Mouse (Mus musculus): ENCODE results near the gene Fes. TPM values are rescaled to one million over a fixed set of nuclear protein-coding genes. Genes with fewer than 3 reads are reported as not detected.

The Fes gene
- total and polyA plus RNA-seq, 2 experiments from 2014 or later, result 3.1 to 4.3 TPM

- H3K9me3 ChIP-seq (ENCODE audit: low read length), result no peaks in the 10 kb centered on the region
- H3K4me3 ChIP-seq (ENCODE audit: low read depth, low read length), result no peak overlapping the region
- no peaks in the 10 kb centered on the region for H3K36me3 ChIP-seq (ENCODE audit: insufficient read depth, low read length)
- TF ChIP-seq CTCF (IDR thresholded peaks at IDR 0.05), result no peak
- no peak overlapping the region for H3K4me2 ChIP-seq (ENCODE audit: low read depth, low read length, poor library complexity, severe bottlenecking)
- no peak overlapping the region for H3K9ac ChIP-seq (replicated peaks; ENCODE audit: low read length, poor library complexity, severe bottlenecking)
- H3K27me3 ChIP-seq (ENCODE audit: insufficient read depth, low read length), result no peaks in the 10 kb centered on the region
- no peak overlapping the region for H3K27ac ChIP-seq (ENCODE audit: low read depth, low read length)
- DNase-seq (ENCODE audit: low spot score) (no peak), ATAC-seq (ENCODE audit: low FRiP score) (no peak)
- WGBS, result 79% methylated on average over 9 of the region's 9 CpGs
- H3K4me1 ChIP-seq (ENCODE audit: insufficient read depth, low read length), result no peaks in the 10 kb centered on the region
These were observed 22.6 kb upstream of the Fes start for GRCm38 (mm10) chr7:80410380-80410779.

GRCm38 (mm10) chr7:80407712-80408111, 20.0 kb upstream of the Fes start:
- Histone ChIP-seq H3K9me3 (ENCODE audit: low read length) (no peaks in the 10 kb centered on the region), H3K27ac (ENCODE audit: low read depth, low read length) (no peak overlapping the region), H3K27me3 (ENCODE audit: insufficient read depth, low read length) (no peaks in the 10 kb centered on the region), H3K9ac (replicated peaks; ENCODE audit: low read length, poor library complexity, severe bottlenecking) (no peak overlapping the region), H3K4me2 (ENCODE audit: low read depth, low read length, poor library complexity, severe bottlenecking) (no peak overlapping the region), H3K4me1 (ENCODE audit: insufficient read depth, low read length) (no peaks in the 10 kb centered on the region), H3K4me3 (ENCODE audit: low read depth, low read length) (no peak overlapping the region), H3K36me3 (ENCODE audit: insufficient read depth, low read length) (no peaks in the 10 kb centered on the region)
- no peak for TF ChIP-seq CTCF (IDR thresholded peaks at IDR 0.05)
- 80% methylated on average over 9 of the region's 9 CpGs for WGBS
- ATAC-seq (ENCODE audit: low FRiP score), result no peak
- DNase-seq (ENCODE audit: low spot score), result no peak

GRCm38 (mm10) chr7:80406186-80406585, 18.4 kb upstream of the Fes start:
- WGBS, result 92% methylated on average over 3 of the region's 3 CpGs
- no peak for DNase-seq (ENCODE audit: low spot score)
- no peak overlapping the region for H3K4me3 ChIP-seq (ENCODE audit: low read depth, low read length)

GRCm38 (mm10) chr7:80405188-80405695, 17.5 kb upstream of the Fes start, which contains the start of gene Furin:
Furin (minus strand) TSS chr7:80405436.
- H3K4me3 ChIP-seq (ENCODE audit: low read depth, low read length), result no peak within 1 kb of the TSS
- H3K27ac ChIP-seq (ENCODE audit: low read depth, low read length), result no peak within 1 kb of the TSS
- no peaks in the 10 kb centered on the region for H3K36me3 ChIP-seq (ENCODE audit: insufficient read depth, low read length)
- WGBS, result 78% methylated on average over 9 of the region's 9 CpGs
- no peak for DNase-seq (ENCODE audit: low spot score)
- no peak within 1 kb of the TSS for H3K9ac ChIP-seq (replicated peaks; ENCODE audit: low read length, poor library complexity, severe bottlenecking)
- TF ChIP-seq CTCF (IDR thresholded peaks at IDR 0.05), result no peak
- ATAC-seq (ENCODE audit: low FRiP score), result no peak
- no peak within 1 kb of the TSS for H3K4me2 ChIP-seq (ENCODE audit: low read depth, low read length, poor library complexity, severe bottlenecking)
- H3K27me3 ChIP-seq (ENCODE audit: insufficient read depth, low read length), result no peaks in the 10 kb centered on the region
- H3K9me3 ChIP-seq (ENCODE audit: low read length), result no peaks in the 10 kb centered on the region
- H3K4me1 ChIP-seq (ENCODE audit: insufficient read depth, low read length), result peaks cover 11% of the 10 kb centered on the region

More at GRCm38 (mm10) chr7:80406186-80406585, 18.4 kb upstream of the Fes start:
- Histone ChIP-seq H3K4me2 (ENCODE audit: low read depth, low read length, poor library complexity, severe bottlenecking) (no peak overlapping the region), H3K36me3 (ENCODE audit: insufficient read depth, low read length) (no peaks in the 10 kb centered on the region), H3K27me3 (ENCODE audit: insufficient read depth, low read length) (no peaks in the 10 kb centered on the region), H3K27ac (ENCODE audit: low read depth, low read length) (no peak overlapping the region), H3K9ac (replicated peaks; ENCODE audit: low read length, poor library complexity, severe bottlenecking) (no peak overlapping the region), H3K4me1 (ENCODE audit: insufficient read depth, low read length) (peaks cover 3% of the 10 kb centered on the region; the same call in 1 of the 2 replicates), H3K9me3 (ENCODE audit: low read length) (no peaks in the 10 kb centered on the region)
- no peak for TF ChIP-seq CTCF (IDR thresholded peaks at IDR 0.05)
- ATAC-seq (ENCODE audit: low FRiP score), result no peak

GRCm38 (mm10) chr7:80404101-80404894, 16.6 kb upstream of the Fes start:
- H3K9me3 ChIP-seq (ENCODE audit: low read length), result no peaks in the 10 kb centered on the region
- H3K27ac ChIP-seq (ENCODE audit: low read depth, low read length), result no peak overlapping the region
- no peaks in the 10 kb centered on the region for H3K27me3 ChIP-seq (ENCODE audit: insufficient read depth, low read length)
- TF ChIP-seq CTCF (IDR thresholded peaks at IDR 0.05), result no peak
- no peak overlapping the region for H3K4me2 ChIP-seq (ENCODE audit: low read depth, low read length, poor library complexity, severe bottlenecking)
- WGBS, result 72% methylated on average over 7 of the region's 7 CpGs
- no peak overlapping the region for H3K4me3 ChIP-seq (ENCODE audit: low read depth, low read length)
- H3K9ac ChIP-seq (replicated peaks; ENCODE audit: low read length, poor library complexity, severe bottlenecking), result no peak overlapping the region
- no peaks in the 10 kb centered on the region for H3K36me3 ChIP-seq (ENCODE audit: insufficient read depth, low read length)
- peaks cover 15% of the 10 kb centered on the region for H3K4me1 ChIP-seq (ENCODE audit: insufficient read depth, low read length)
- no peak for ATAC-seq (ENCODE audit: low FRiP score)
- DNase-seq (ENCODE audit: low spot score), result no peak

GRCm38 (mm10) chr7:80403551-80403950, 15.8 kb upstream of the Fes start:
- Histone ChIP-seq H3K27me3 (ENCODE audit: insufficient read depth, low read length) (no peaks in the 10 kb centered on the region), H3K4me2 (ENCODE audit: low read depth, low read length, poor library complexity, severe bottlenecking) (no peak overlapping the region), H3K36me3 (ENCODE audit: insufficient read depth, low read length) (no peaks in the 10 kb centered on the region), H3K9ac (replicated peaks; ENCODE audit: low read length, poor library complexity, severe bottlenecking) (no peak overlapping the region), H3K27ac (ENCODE audit: low read depth, low read length) (no peak overlapping the region), H3K4me1 (ENCODE audit: insufficient read depth, low read length) (peaks cover 15% of the 10 kb centered on the region), H3K4me3 (ENCODE audit: low read depth, low read length) (peak overlapping the region; percentile 93; the same call in 1 of the 2 replicates), H3K9me3 (ENCODE audit: low read length) (no peaks in the 10 kb centered on the region)
- 45% methylated on average over 9 of the region's 9 CpGs for WGBS
- no peak for ATAC-seq (ENCODE audit: low FRiP score)
- TF ChIP-seq CTCF (IDR thresholded peaks at IDR 0.05), result no peak
- DNase-seq (ENCODE audit: low spot score), result peak; percentile 85

Data from midbrain, postnatal 0 days (tissue).